Mouse (Mus musculus): ENCODE measurements around the gene Vps51. TPM values are rescaled to one million over a fixed set of nuclear protein-coding genes. Genes with fewer than 3 reads are reported as not detected.

Vps51 gene
- polyA plus RNA-seq (2016; fragmentation: Nextera tagmentation; extraction: Ambion mirVana): 78.8 and 79.7 TPM in 2 replicates

DNA sequence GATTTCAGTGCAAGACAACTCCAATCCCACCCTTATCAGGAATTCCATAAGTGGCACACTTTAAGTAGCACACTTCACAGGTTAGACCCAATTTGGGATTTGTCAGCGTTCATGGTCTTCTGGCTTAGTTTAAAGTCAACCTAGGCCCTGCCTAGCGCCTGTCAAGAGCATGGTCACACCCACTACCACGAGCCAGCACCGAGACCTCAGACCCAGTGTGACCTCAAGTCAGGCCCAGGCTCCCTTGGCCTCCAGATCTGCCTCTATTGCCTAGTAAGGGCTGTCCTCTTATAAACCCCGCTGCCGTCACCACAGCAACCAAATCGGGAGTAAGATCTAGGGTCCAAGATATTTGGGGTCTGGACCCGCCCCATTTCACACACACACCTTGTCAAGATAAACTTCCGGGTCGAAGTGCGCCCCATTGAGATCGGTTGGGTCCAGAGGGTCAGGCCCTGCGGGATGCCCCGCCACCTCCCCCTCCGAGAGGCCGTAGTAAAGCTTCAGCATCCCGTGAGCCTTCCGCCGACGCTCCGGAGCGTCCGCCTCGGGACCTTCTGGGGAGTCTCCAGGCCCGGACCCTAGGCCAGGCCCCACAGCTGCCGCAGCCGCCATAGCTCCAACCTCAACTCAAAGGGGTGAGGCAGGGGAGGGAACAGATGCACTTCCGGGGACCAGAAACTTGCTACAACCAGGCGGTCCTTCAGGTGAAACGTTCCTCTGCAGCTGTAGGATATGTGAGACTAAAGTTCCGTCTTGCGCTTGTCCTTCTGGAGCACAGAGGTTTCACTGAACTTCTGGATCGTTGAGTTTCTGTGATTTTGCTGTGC, at the start of gene Vps51:
Gene Vps51 (minus strand): TSS at position 668 of the 830 bp plus-strand sequence.
- H3K27ac ChIP-seq: peak within 1 kb of the TSS; percentile 88
- H3K4me1 ChIP-seq: peaks cover 22% of the 10 kb centered on the region
- WGBS: 1% methylated on average over 33 of the region's 33 CpGs
- no peaks in the 10 kb centered on the region for H3K27me3 ChIP-seq
- H3K9ac ChIP-seq: peak within 1 kb of the TSS; percentile 74
- H3K36me3 ChIP-seq: peaks cover 36% of the 10 kb centered on the region
- peak; percentile 87 for ATAC-seq (ENCODE audit: low FRiP score)
- no peaks in the 10 kb centered on the region for H3K9me3 ChIP-seq (replicated peaks)
- H3K4me3 ChIP-seq: peak within 1 kb of the TSS; percentile 72
- peak within 1 kb of the TSS; percentile 87 for H3K4me2 ChIP-seq (replicated peaks)

GRCm38 (mm10) chr19:6126289-6126688, 49.3 kb upstream of the Vps51 start:
- H3K4me1 ChIP-seq: peaks cover 9% of the 10 kb centered on the region
- ATAC-seq (ENCODE audit: low FRiP score): no peak
- H3K9me3 ChIP-seq (replicated peaks): no peaks in the 10 kb centered on the region
- no peak overlapping the region for H3K4me2 ChIP-seq (replicated peaks)
- WGBS: 18% methylated on average over 4 of the region's 4 CpGs
- no peaks in the 10 kb centered on the region for H3K27me3 ChIP-seq
- H3K9ac ChIP-seq: no peak overlapping the region
- H3K27ac ChIP-seq: no peak overlapping the region
- H3K4me3 ChIP-seq: no peak overlapping the region
- H3K36me3 ChIP-seq: peaks cover 4% of the 10 kb centered on the region

DNA sequence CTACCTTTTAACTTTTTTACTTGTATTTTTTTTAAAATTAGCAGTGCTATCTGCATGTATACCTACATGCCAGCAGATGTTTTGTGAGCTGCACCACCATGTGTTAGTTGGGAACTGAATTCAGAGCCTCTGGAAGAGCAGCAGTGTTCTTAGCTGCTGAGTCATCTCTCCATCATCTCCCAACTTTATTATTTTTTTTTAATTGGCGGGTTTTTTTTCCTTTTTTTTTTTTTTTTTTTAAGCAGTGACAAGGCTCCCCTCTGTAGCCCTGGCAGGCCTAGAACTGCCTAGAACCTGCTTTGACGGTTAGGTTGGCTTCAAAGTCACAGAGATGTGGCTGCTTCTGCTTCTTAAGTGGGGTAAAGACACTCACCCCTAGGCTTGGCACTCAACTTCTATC, 47.9 kb upstream of the Vps51 start:
- no peak for ATAC-seq (ENCODE audit: low FRiP score)
- H3K27ac ChIP-seq: no peak overlapping the region
- no peaks in the 10 kb centered on the region for H3K9me3 ChIP-seq (replicated peaks)
- whole genome bisulfite sequencing: 85% methylated on average over 2 of the region's 2 CpGs
- H3K4me2 ChIP-seq (replicated peaks): no peak overlapping the region
- no peak overlapping the region for H3K9ac ChIP-seq
- H3K36me3 ChIP-seq: peaks cover 7% of the 10 kb centered on the region
- peaks cover 9% of the 10 kb centered on the region for H3K4me1 ChIP-seq
- no peaks in the 10 kb centered on the region for H3K27me3 ChIP-seq
- no peak overlapping the region for H3K4me3 ChIP-seq

GRCm38 (mm10) chr19:6123330-6123729, 46.3 kb upstream of the Vps51 start:
- H3K27me3 ChIP-seq: no peaks in the 10 kb centered on the region
- H3K4me1 ChIP-seq: peaks cover 18% of the 10 kb centered on the region
- 64% methylated on average over 8 of the region's 8 CpGs for WGBS
- ATAC-seq (ENCODE audit: low FRiP score): no peak
- no peak overlapping the region for H3K9ac ChIP-seq
- peaks cover 7% of the 10 kb centered on the region for H3K36me3 ChIP-seq
- no peak overlapping the region for H3K4me3 ChIP-seq
- peak overlapping the region; percentile 23; the same call in 1 of the 2 replicates for H3K27ac ChIP-seq
- H3K9me3 ChIP-seq (replicated peaks): no peaks in the 10 kb centered on the region
- no peak overlapping the region for H3K4me2 ChIP-seq (replicated peaks)

DNA sequence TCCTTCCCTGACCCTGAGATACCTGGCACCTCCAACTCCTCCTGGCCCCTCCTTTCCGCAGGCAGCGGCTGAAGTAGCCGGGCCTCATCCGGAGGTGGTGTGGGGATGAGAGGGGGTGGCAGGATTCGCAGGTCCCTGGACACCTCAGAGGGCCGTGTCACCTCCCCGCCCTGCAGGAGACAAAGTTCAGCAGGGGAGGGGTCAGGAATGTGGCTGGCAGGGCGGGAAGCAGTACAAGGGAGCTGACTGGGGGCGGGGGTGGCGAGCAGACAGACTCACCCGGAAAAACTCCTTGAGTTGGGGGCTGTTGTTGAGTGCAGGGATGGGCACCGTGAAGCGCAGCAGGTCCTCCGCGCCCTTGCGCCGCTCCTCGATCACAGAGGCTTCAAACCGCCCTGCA, 44.7 kb upstream of the Vps51 start:
- H3K9ac ChIP-seq: no peak overlapping the region
- H3K9me3 ChIP-seq (replicated peaks): no peaks in the 10 kb centered on the region
- peaks cover 7% of the 10 kb centered on the region for H3K36me3 ChIP-seq
- H3K4me2 ChIP-seq (replicated peaks): 0 out of 2 replicates have a peak overlapping the region, but pooled peaks have one; percentile 15
- ATAC-seq (ENCODE audit: low FRiP score): no peak
- H3K27ac ChIP-seq: no peak overlapping the region
- no peaks in the 10 kb centered on the region for H3K27me3 ChIP-seq
- H3K4me1 ChIP-seq: peaks cover 28% of the 10 kb centered on the region
- 27% methylated on average over 16 of the region's 19 CpGs for WGBS
- no peak overlapping the region for H3K4me3 ChIP-seq

DNA sequence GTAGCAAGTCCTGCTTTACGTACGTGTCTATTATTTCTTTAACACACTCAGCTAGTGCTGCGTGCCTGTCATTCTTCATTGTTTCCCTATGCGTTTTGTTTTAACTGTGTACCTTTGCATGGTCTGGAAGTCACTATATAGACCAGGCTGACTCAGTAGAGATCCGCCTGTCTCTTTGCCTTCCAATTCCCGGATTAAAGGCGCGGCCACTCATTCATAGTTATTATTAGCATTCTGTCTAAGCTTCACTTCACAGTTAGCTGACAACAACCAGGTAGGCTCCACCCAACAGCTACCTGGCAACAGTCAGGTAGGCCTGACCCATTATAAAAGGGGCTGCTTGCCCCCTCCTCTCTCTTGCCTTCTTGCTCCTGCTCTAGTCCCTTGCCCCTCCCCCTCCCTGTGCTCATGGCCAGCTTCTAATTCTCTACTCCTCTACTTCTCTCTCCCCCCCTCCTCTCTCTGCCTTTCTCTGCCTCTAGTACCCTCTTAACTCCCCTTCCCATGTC, 41.7 kb upstream of the Vps51 start:
- peak overlapping the region; percentile 80 for H3K4me2 ChIP-seq (replicated peaks)
- H3K9ac ChIP-seq: peak overlapping the region; percentile 60
- H3K9me3 ChIP-seq (replicated peaks): no peaks in the 10 kb centered on the region
- H3K4me3 ChIP-seq: peak overlapping the region; percentile 86
- WGBS: 2% methylated on average over 8 of the region's 8 CpGs
- peak; percentile 65 for ATAC-seq (ENCODE audit: low FRiP score)
- H3K27me3 ChIP-seq: no peaks in the 10 kb centered on the region
- peak overlapping the region; percentile 93 for H3K27ac ChIP-seq
- peaks cover 35% of the 10 kb centered on the region for H3K4me1 ChIP-seq
- H3K36me3 ChIP-seq: peaks cover 32% of the 10 kb centered on the region

DNA sequence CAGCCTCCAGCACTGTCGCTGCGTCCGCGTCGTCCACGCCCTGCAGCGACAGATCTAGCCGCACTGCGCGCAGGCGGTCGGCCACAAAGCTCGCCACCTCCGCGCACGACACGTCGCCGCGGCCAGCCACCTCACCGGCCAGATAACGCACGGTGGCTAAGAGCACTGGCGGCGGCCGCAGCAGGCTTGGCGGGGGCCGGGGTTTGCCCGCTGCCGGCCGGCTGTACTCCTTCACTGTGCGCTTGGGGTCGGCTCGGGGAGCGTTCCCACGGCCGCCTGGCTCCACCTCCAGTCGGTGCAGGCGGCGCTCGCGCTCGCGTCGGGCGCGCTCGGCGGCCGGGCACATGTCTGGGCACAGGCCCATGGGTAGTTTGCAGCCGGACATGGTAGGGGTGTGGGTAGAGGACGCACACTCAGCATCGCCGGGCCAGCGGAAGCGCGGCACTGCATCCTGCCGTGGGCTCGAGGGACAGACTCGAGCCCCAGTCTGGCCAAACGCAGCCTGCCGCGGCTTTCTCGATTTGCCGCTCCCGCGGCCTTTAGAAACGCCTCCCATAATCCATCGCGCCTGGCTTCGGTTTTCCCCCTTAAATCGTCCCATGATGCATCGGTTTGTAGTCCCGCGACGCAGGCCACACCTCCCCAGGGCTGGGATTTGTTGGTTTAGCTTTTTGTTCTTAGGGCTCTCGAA, 41.1 kb upstream of the Vps51 start, which contains the start of gene Sac3d1:
Gene Sac3d1 (minus strand): TSS at position 665 of the 691 bp plus-strand sequence.
- H3K9me3 ChIP-seq (replicated peaks): no peaks in the 10 kb centered on the region
- WGBS: under 1% methylated on average over 77 of the region's 77 CpGs
- H3K27me3 ChIP-seq: no peaks in the 10 kb centered on the region
- H3K4me3 ChIP-seq: peak within 1 kb of the TSS; percentile 86
- H3K4me2 ChIP-seq (replicated peaks): peak within 1 kb of the TSS; percentile 80
- peak within 1 kb of the TSS; percentile 93 for H3K27ac ChIP-seq
- peaks cover 35% of the 10 kb centered on the region for H3K36me3 ChIP-seq
- ATAC-seq (ENCODE audit: low FRiP score): peak; percentile 90
- H3K9ac ChIP-seq: peak within 1 kb of the TSS; percentile 89
- H3K4me1 ChIP-seq: peaks cover 31% of the 10 kb centered on the region

DNA sequence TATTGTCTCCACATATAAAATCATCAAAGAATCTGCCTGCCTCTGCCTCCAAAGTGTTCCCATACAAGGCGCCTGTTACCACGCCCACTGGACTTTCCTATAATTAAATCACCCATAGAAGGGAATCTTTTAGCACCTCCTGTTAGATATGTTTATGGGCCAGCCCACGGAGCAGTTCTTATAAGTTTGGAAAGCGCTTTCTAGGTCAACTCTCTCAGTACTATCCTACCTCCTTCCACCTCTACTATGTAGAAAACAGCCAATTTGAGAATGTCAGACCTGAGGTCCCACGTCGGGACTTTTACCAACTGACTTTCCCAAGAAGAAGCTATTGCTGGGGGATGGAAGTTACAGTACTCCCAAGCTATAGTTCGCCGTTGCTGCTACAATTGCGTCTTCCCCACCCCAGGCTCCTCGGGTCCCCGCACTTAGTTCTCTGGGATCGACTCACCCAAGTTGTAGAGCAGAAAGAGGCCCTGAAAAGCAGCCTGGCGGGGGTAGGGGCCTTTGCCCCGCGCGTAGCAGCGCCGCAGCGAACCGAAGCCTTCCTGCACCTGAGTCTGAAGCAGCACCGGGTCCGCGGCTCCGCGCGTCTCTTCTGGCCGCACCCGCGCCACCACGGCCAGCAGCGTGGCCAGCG, 40.4 kb upstream of the Vps51 start:
- Histone ChIP-seq H3K27ac (peak overlapping the region; percentile 93), H3K9me3 (replicated peaks) (no peaks in the 10 kb centered on the region), H3K4me2 (replicated peaks) (peak overlapping the region; percentile 80), H3K36me3 (peaks cover 41% of the 10 kb centered on the region), H3K9ac (peak overlapping the region; percentile 89), H3K4me1 (peaks cover 31% of the 10 kb centered on the region), H3K27me3 (no peaks in the 10 kb centered on the region), H3K4me3 (peak overlapping the region; percentile 86)
- no peak for ATAC-seq (ENCODE audit: low FRiP score)
- WGBS: 6% methylated on average over 29 of the region's 32 CpGs

- Histone ChIP-seq H3K9me3 (replicated peaks) (no peaks in the 10 kb centered on the region), H3K4me1 (peaks cover 27% of the 10 kb centered on the region), H3K27me3 (no peaks in the 10 kb centered on the region), H3K36me3 (peaks cover 40% of the 10 kb centered on the region), H3K4me2 (replicated peaks) (peak overlapping the region; percentile 80; the same call in 1 of the 2 replicates), H3K27ac (no peak overlapping the region), H3K4me3 (peak overlapping the region; percentile 86; the same call in 1 of the 2 replicates), H3K9ac (peak overlapping the region; percentile 46)
- WGBS: 93% methylated on average over 15 of the region's 15 CpGs
- no peak for ATAC-seq (ENCODE audit: low FRiP score)
Measured at GRCm38 (mm10) chr19:6116113-6116850, 39.3 kb upstream of the Vps51 start.

DNA sequence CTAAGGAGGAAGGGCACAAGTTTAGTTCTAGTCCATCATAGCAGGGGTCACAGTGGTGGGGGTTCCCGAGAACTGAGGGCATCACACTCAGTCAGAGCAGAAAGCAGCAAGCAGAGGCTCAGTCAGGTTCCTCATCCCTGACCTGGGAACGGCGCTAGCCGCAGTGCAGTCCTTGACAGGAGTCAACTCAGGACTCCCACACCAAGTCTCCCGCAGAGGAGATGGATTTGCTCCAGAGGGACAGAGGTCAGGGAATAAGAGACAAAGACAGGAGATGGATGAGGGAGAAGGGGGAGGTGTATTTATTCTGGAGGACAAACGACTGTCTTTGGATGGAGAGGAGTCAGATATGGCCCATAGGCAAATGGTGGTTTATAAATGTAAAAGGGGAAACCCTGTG, 36.1 kb upstream of the Vps51 start:
- WGBS: 62% methylated on average over 6 of the region's 6 CpGs
- peaks cover 37% of the 10 kb centered on the region for H3K36me3 ChIP-seq

DNA sequence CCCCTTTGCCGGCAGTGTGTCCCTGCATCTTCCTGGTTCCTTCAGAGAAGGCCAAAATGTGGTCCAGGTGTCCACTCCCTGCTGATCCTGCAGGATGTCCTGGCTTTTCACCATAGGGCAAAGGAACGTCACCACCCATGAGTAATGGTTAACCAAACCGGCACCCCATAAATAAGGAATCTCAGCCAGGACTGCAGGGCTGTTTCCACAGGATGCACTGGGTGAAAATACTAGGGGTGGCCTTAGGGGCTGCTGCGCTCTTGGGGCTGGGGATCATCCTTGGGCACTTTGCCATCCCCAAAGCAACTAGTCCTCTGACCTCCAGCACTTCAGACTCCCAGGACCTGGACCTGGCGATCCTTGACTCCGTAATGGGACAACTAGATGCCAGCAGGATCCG, 28.6 kb upstream of the Vps51 start, which contains the start of gene Naaladl1:
Gene Naaladl1 (plus strand): TSS at position 197 of the 400 bp plus-strand sequence.
- Histone ChIP-seq H3K27ac (no peak within 1 kb of the TSS), H3K9me3 (replicated peaks) (no peaks in the 10 kb centered on the region), H3K4me3 (no peak within 1 kb of the TSS), H3K4me1 (no peaks in the 10 kb centered on the region), H3K36me3 (no peaks in the 10 kb centered on the region), H3K4me2 (replicated peaks) (no peak within 1 kb of the TSS), H3K27me3 (no peaks in the 10 kb centered on the region), H3K9ac (no peak within 1 kb of the TSS)
- ATAC-seq (ENCODE audit: low FRiP score): no peak
- 86% methylated on average over 7 of the region's 7 CpGs for WGBS

More for the DNA sequence above, 36.1 kb upstream of the Vps51 start:
- Histone ChIP-seq H3K4me3 (no peak overlapping the region), H3K4me1 (peaks cover 17% of the 10 kb centered on the region), H3K9me3 (replicated peaks) (no peaks in the 10 kb centered on the region), H3K27ac (no peak overlapping the region), H3K27me3 (no peaks in the 10 kb centered on the region), H3K9ac (no peak overlapping the region), H3K4me2 (replicated peaks) (no peak overlapping the region)
- no peak for ATAC-seq (ENCODE audit: low FRiP score)
